Mouse (Mus musculus) neural tube, embryonic 10.5 days (tissue): ENCODE results near the gene Setd5.

Experiments used
- DNase-seq: peaks from one replicate; pipeline ENCODE4 v3.0.0-alpha.2; 2017; ENCODE audit warnings: low spot score; ENCODE audit errors: extremely low spot score

Setd5 gene

DNA sequence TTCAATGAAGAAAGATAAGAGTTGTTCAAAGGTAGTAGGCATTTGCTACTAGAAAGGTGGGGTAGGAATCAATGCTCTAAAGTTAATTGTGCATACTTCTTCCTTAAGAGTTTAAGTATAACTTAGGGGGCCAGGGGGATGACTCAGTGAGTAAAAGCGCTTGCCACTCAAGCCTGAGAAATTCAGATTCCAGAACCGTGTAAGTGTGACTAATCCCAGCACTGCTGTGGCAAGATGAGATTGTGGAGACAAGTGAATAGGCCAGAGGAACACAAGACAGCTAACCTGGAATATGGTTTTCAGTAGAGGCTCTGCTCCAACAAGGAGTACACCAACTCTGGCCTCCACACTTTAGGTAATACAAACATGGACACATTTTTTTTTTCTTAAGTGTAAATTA lies 56.2 kb downstream of the Setd5 start:
- DNase-seq = no peak

DNA sequence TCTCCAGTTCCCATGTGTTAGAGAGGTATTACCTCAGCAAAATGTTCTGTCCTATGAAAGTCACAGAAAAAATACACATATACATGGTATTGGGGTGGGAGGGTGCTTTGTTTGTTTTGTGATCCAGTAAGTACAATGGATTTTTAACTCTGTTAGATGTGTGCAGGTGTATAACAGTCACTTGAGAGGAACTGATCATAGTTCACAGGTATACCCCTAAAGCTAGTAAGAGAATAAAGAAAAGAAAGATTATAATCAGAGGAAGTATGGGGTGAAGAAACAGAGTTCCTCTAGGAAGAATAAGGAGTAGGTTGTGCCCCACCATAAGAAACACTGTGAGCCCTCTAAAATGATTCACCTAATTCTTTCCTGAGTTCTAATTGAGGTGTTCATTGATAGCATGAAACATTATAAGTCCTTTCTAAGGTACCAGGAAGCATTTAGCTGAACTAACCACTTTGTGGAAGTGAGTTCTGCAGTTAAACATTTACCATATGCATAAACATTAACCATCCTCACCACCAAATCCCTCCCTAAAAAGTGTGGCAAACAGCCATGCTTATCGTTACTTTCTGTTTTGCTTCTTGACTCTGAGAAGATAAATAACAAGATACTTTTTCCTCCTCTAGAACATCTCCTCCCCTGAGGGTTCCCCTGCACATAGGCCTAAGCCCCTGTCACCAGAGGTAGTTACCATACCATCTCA lies 64.4 kb downstream of the Setd5 start:
- no peak for DNase-seq

- no peak for DNase-seq
These were observed 67.6 kb downstream of the Setd5 start for GRCm38 (mm10) chr6:113144764-113145163.

DNA sequence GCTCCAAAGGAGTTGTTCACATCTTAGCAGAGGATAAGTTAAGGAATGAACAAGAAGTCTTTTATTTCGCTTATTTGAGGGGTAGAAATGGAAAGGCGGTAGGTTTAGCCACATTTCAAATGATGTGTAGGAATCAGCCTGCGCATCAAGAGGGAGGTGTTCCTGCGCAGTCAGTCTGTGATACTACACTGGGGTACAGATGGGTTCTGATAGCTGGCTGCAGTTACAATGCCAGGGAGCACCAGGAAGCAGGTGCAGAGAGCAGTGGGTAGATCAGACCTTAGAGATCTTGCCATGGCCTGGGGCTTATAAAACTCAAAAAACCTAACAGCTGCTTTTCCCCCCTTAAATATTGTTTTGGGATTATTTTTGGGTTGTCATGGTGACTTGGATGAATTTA lies 68.1 kb downstream of the Setd5 start:
- DNase-seq = no peak

DNA sequence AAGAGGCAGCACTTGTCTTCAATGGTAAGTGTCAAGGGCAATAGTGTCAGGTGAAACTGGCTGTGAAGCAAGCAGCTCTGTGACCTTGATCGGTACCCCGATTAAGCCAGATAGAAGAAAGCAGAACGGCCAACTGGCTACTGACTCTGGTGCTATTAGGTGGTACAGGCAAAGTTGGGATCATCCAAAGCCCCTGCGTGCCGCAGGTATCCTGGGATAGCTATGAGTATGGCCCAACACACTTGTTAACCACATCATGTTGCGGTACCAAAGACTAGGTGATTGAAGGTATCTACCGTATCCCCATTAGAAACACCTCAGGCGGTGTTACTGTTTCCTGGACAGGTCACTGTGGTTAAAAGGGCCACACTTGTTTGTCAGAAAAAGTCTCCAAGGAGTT lies 76.9 kb downstream of the Setd5 start:
- no peak for DNase-seq

GRCm38 (mm10) chr6:113154886-113155285 lies 77.7 kb downstream of the Setd5 start:
- DNase-seq = no peak

GRCm38 (mm10) chr6:113156064-113156463 lies 78.9 kb downstream of the Setd5 start:
- DNase-seq = no peak

DNA sequence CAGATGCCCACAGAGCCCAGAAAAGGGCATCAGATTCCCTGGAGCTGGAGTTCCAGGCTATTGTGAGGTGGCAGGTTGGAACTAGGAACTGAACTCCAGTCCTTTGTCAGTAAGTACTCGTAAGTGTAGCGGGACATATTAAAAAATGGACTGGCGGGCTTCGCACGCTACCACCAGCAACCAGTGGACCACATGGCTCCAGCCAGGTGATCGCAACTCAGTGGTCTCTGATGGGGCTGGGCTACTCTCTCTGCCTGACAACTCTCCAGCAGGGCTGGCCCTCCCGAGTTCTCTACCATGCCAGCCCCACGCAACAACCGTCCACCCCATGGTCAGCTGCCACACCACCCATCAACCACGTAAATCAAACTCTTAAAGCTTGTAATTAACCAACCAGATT lies 82.9 kb downstream of the Setd5 start:
- no peak for DNase-seq

DNA sequence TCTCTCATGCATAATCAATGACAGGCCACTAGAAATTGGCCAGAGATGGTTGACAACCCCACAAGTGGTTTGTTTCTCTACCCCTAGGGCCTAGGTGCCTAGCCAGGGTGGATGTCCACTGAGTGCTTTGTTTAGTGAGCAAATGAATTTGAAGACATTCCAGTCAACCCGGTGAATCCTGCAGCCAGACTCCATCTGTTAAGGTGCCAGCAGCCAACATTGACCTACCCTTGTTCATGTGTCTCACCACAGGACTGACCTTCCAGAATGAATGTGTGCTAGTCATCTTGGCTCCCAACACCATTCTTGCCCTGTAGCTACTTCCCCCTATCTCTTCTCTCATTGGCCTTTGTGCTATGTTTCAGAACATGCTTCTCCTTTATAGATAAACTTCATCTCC lies 84.8 kb downstream of the Setd5 start:
- no peak for DNase-seq

- DNase-seq = no peak
These were observed 86.3 kb downstream of the Setd5 start for GRCm38 (mm10) chr6:113163513-113163912.

DNA sequence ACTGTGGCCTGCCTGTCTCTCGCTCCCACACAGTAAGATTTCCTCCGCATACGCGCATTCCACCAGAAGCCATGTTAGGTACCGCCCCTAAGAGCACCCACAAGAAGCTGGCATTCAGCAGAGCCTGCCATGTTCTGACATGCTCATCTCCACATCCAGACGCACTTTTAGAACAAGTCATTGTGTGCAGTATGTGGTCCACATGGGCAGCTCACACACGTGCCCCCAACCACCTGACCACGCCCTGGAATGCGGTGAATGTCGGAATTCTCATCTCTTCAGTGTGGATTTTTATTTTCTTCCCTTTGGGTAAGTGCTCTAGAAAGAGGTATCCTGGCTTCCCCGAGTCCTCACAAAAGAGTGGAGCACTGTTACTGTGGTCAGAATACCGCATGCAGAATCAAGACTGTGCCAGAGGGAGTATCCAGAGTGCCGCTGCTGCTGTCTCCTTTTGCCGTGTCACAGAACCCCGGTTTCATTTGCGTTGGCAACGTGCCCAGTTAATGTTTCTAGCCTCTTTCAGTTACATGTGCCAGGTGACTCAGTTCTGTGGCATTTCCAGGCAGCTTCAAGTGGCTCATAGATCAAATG lies 89.6 kb downstream of the Setd5 start:
- DNase-seq = no peak

DNA sequence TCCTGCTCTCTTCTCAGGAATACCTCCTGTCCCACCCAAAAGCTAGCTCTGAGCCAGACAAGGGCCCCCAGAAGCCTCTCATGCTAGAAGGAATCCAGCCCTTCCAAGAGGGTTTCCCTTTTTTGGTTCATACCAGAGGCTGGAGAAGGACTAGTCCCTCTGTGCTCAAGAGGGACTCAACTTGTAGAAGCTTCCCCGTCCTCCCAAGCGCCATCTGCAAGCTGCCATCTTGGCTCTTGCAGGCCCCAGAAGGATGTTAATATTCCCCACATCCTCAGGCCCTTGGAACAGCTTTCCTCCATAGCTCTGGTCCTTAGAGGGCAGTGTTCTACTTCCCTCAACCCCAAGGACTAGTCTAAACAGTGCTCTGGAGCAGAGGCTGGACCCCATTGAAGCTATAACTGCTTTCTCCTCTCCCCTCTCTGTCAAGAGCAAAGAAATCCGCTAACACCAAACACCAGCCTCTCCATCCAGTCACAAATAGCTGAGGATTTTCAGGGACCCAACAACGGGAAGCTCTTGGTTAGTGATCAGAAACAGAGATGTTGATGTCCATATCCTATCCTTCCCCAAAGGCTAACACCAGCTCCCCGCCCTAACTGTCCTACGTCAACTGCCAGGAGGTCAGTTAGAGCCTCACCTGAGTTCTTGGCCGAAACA lies 91.3 kb downstream of the Setd5 start:
- no peak for DNase-seq

DNA sequence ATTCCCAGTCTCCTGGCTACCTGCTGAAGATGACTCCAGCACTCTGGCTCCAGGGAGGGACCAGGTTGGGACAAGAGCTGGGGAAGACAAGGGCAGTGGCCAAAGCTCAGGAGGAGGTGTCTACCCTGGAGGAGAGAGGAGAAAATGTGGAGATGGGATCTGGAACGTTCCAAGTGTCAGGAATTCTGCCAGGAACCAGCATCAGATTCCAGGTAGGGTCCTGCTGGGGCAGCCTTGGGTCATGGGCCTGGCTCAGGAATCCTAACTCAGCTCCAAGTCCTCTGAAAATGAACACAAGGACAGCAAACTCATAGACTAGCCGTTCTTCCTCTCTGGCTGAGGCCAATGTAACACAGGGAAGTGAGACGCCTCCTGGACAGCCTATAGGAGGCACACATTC lies 92.7 kb downstream of the Setd5 start:
- no peak for DNase-seq

DNA sequence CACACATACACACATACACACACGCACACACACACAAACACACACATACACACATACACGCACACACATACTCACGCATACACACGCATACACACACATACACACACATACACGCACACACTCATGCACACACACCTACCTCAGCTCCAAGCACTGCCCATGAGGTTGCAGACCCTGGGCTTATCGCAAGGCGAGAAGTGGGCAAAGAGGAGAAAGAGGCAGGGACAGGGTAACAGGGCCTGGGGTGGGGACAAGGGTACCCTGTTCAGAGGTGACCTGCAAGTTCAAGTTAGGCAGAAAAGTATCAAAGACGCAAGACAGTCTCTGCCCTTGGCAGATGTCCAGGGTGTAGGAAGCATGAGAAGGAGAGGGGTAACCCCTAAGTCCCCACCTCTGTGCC lies 93.5 kb downstream of the Setd5 start:
- no peak for DNase-seq

GRCm38 (mm10) chr6:113172011-113172410 lies 94.8 kb downstream of the Setd5 start:
- DNase-seq = no peak

DNA sequence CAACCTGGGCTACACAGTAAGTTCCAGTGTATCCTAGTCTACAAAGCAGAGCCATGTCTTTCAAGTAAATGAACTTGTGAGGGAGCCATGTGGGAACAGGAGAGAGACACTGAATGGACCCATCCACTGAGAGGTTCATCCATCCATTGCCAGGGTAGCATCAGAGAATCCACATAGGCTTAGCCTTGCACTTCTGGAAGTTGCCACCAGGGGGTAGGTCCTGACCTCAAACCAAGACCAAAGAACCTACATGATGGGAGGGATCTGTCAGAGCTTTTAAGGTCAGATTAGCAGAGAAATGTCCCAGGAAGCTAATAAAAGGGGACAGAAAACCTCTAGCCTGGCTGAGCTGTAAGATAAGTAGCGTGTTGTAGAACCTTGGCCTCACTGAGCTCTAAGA lies 95.4 kb downstream of the Setd5 start:
- DNase-seq = peak; percentile 66

DNA sequence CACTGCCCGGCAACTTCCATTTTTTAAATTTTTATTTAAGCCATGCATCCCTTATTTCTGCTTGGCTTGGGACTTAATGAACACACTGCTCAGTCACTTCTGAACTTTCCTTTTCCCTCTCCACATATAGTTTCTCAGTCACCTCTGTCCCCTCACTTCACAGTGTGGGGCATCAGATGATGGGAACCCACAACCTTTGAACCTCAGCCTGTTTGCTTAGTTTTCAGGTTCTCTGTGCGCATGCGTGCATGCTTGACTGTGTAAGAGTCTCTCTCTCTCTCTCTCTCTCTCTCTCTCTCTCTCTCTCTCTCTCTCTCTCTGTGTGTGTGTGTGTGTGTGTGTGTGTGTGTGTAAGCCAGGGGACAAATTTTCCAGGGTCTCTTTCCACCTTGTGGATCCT lies 98.3 kb downstream of the Setd5 start:
- DNase-seq = no peak

- no peak for DNase-seq
These were observed 99.4 kb downstream of the Setd5 start for GRCm38 (mm10) chr6:113176613-113177012.

DNA sequence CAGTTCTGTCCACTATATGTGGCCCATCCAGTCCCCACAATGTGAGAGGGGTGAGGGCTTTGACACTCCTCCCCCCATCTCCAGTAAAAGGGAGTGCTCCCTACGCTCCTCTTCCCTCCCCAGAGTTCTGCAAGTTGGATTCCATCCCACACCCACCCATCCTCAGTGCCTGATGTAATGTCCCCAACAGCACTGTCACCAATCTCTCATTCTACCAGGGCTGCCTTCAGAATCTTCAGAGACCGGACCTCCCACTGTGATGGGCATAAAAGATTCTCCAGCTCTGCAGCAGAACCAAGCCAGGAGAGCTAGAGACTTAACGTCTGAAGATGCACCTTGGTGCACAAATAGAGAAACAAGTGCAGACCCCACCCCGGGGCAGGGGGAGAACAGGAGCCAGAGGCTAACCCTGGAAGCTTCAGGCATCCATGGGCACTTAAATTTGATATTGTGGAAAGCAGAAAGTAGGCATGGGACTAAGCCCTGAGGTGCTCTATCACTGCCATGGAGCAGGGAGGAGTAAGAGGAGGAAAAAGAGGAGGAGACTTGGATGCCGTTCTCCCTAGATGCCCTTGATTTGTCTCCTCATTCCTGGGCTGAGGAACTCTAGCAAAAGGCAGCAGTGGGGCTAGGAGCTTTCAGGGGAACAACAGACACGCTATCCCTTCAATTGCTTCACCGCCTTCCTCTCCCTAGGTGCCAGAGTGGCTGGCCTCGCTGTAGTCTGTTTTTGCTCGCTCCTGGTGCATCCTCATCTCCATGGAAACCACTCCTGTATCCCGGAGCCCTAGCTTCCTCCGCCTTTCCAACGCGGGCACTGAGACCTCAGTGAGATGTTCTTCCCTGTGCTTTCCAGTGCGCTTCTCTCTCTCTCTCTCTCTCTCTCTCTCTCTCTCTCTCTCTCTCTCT lies 101.4 kb downstream of the Setd5 start:
- no peak for DNase-seq

- no peak for DNase-seq
These were observed 102.1 kb downstream of the Setd5 start for GRCm38 (mm10) chr6:113179195-113179733.

- no peak for DNase-seq
These were observed 107.0 kb downstream of the Setd5 start for GRCm38 (mm10) chr6:113184163-113184562.
